8 mouse cellular contexts compared by ENCODE assay signal in the genomic region with DNA sequence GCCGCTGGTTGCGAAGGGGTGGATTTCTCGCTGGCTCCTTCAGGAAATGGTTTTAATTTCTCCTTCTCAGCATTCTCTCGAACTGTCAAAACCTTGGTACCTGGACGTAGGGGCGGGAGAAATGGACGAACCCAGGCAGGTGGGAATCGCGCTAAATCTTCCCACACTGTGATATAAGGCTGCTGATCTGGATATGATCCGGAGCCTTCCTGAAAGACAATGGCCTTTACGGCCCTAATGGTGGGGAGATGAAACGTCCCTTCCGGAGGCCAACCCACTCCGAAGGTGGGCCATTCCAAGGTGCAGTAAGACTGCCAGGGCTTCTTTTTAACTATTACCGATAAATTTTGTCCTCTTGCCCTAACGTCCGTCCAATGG.
DNase-seq lines count a peak whose midpoint lies in the region; ATAC-seq lines count a peak whose summit lies in the region.

No protein-coding gene starts in this region.

- H3K27ac ChIP-seq in liver, embryonic 13.5 days = no peak overlapping the region
- H3K27ac ChIP-seq in stomach, embryonic 15.5 days = no peak overlapping the region

- peak; percentile 2 for DNase-seq in adrenal gland, postnatal 25 days
- DNase-seq in adrenal gland, postnatal 10 days = no peak
- DNase-seq in urinary bladder, postnatal 4 days (ENCODE audit: low spot score in 2 of 2) = peak; percentile 18 to 64
- DNase-seq in urinary bladder, adult 2 months (ENCODE audit: low spot score) = no peak
- no peak for DNase-seq in liver, embryonic 13.5 days
- DNase-seq in layer of hippocampus, postnatal 36 days = no peak
- no peak for DNase-seq in adrenal gland, postnatal 14 days

- H3K36me3 ChIP-seq in liver, embryonic 13.5 days = peaks cover 33% of the 10 kb centered on the region
- H3K36me3 ChIP-seq in stomach, embryonic 15.5 days = peaks cover 15% of the 10 kb centered on the region; the same call in 1 of the 2 replicates

- peaks cover 58% of the 10 kb centered on the region for H3K9me3 ChIP-seq in liver, embryonic 13.5 days (replicated peaks)
- peaks cover 50% of the 10 kb centered on the region for H3K9me3 ChIP-seq in stomach, embryonic 15.5 days

- H3K4me3 ChIP-seq in liver, embryonic 13.5 days (replicated peaks) = no peak overlapping the region
- H3K4me3 ChIP-seq in stomach, embryonic 15.5 days (replicated peaks) = no peak overlapping the region

- peaks cover 15% of the 10 kb centered on the region for H3K27me3 ChIP-seq in liver, embryonic 13.5 days
- no peaks in the 10 kb centered on the region for H3K27me3 ChIP-seq in stomach, embryonic 15.5 days (replicated peaks)

- H3K4me1 ChIP-seq in liver, embryonic 13.5 days (replicated peaks) = no peaks in the 10 kb centered on the region
- no peaks in the 10 kb centered on the region for H3K4me1 ChIP-seq in stomach, embryonic 15.5 days

- 63% methylated on average over 17 of the region's 17 CpGs for WGBS in liver, embryonic 13.5 days (ENCODE audit: insufficient replicate concordance)
- 70% methylated on average over 17 of the region's 17 CpGs for WGBS in stomach, embryonic 15.5 days

- ATAC-seq in liver, embryonic 13.5 days (ENCODE audit: low read depth) = peak; percentile 29
- 0 out of 2 replicates have a peak, but pooled peaks have one; percentile 7 for ATAC-seq in stomach, embryonic 15.5 days (ENCODE audit: insufficient read depth, low FRiP score, low read depth)

- no peak overlapping the region for H3K4me2 ChIP-seq in liver, embryonic 13.5 days
- H3K4me2 ChIP-seq in stomach, embryonic 15.5 days = no peak overlapping the region

- no peak overlapping the region for H3K9ac ChIP-seq in liver, embryonic 13.5 days
- H3K9ac ChIP-seq in stomach, embryonic 15.5 days = no peak overlapping the region

Comparison
In these comparisons a context has a peak if more than half of its experiments do, and no peak if none do; other contexts are left out.
1. DNase-seq: peak in adrenal gland, postnatal 25 days (single experiment) and urinary bladder, postnatal 4 days (2 of 2); none in adrenal gland, postnatal 10 days (single experiment), urinary bladder, adult 2 months (single experiment), liver, embryonic 13.5 days (single experiment), layer of hippocampus, postnatal 36 days (0 of 2) and adrenal gland, postnatal 14 days (single experiment).